Mouse (Mus musculus) gastrocnemius, adult 18-20 months (tissue): ENCODE measurements around the gene Rc3h2. TPM values are rescaled to one million over a fixed set of nuclear protein-coding genes. Genes with fewer than 3 reads are reported as not detected.

Experiments used
- DNase-seq: peaks from one replicate; pipeline ENCODE4 v3.0.0; 2021; ENCODE audit warnings: low spot score
- total RNA-seq, 2 experiments: library from RNA; stranded (reverse); gene quantifications; 2 replicates each; pipeline ENCODE4 v1.2.3; 2021

The Rc3h2 gene
- total RNA-seq, 2 experiments from 2014 or later = 39.0 to 46.2 TPM

DNA sequence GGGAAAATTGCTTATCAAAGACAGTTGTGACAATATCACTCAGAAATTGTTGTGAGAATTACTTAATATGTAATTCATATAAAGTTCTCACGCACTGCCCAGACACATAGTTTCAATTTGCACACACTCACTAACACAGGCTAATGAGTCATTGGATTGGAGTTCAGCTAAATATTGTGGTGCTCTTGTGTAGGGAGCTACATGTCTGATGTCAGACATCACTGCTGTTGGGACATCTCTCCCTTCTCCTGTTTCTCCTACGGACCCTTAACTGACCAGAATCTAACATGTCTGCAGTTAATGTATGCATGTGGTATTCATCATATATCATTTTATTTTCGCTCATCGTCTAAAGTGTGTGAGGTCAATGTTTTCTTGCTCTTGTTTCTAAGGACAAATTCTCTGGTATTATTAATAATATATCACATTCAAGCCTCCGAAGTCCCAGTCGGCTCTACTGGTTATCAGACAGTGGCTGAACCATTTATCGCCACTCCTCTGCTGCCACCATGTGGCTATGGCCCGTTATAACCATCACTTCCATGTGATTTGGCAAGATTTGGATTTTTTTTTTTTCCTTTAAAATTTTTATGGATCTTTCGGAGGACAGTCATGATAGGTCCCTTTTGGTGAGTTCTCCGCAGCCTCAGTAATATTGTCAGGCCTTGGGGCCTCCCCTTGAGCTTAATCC lies 84.1 kb downstream of the Rc3h2 start:
- DNase-seq = peak; percentile 36

GRCm38 (mm10) chr2:37333321-37333720 lies 89.4 kb downstream of the Rc3h2 start:
- no peak for DNase-seq

- no peak for DNase-seq
Measured at GRCm38 (mm10) chr2:37326215-37326614, 96.5 kb downstream of the Rc3h2 start, which contains the start of gene Olfr368. Gene Olfr368, plus strand, starts transcription at chr2:37326515.

Other genes with a start within 250 kb of the Rc3h2 start
- gene Olfr365, start 234.7 kb downstream of the Rc3h2 start, total RNA-seq = not detected
- not detected for gene Olfr366, start 211.3 kb downstream of the Rc3h2 start, total RNA-seq
- not detected for gene Olfr368, start 96.4 kb downstream of the Rc3h2 start, total RNA-seq
- 10 to 100 TPM in 1 of 2 experiments, 1 to 10 TPM in 1; 9.7 to 13.6 TPM for gene Pdcl, start 63.6 kb downstream of the Rc3h2 start, total RNA-seq
- 1 to 10 TPM; 3.1 to 4.1 TPM for gene Zbtb26, start 20.2 kb upstream of the Rc3h2 start, total RNA-seq
- 1 to 10 TPM; 2.9 to 3.4 TPM for gene Zbtb6, start 20.3 kb upstream of the Rc3h2 start, total RNA-seq
- 10 to 100 TPM; 30.5 to 32.3 TPM for gene Rabgap1, start 20.4 kb upstream of the Rc3h2 start, total RNA-seq
- gene Gpr21, start 93.4 kb upstream of the Rc3h2 start, total RNA-seq = under 1 TPM; 0.40 to 0.43 TPM